Mouse (Mus musculus) erythroblast, embryonic 14.5 days (primary cell): ENCODE measurements around the gene Kctd6.

Experiments used
- GATA1 ChIP-seq: IDR thresholded peaks from 2 replicates; pipeline ENCODE4 v1.6.1; 2012; ENCODE audit warnings: low read length, inconsistent platforms, mixed read lengths
- TAL1 ChIP-seq: IDR thresholded peaks from 3 replicates; pipeline ENCODE4 v1.6.1; 2012; ENCODE audit warnings: low read length, inconsistent platforms, mixed read lengths

- TF ChIP-seq GATA1 (no peak), TAL1 (no peak)
Observed at GRCm38 (mm10) chr14:8260214-8260613, 46.3 kb downstream of the Kctd6 start.
